Mouse (Mus musculus) lung, adult 2 months (tissue): Measurements from ENCODE around the gene Gm20388. TPM values are rescaled to one million over a fixed set of nuclear protein-coding genes. Genes with fewer than 3 reads are reported as not detected.

ENCODE experiments used
- DNase-seq: peaks from one replicate; pipeline ENCODE4 v3.0.0; 2022
- H3K4me1 ChIP-seq: fragments of 200-500 bp; 2 replicates; pipeline ENCODE4 v1.6.1; 2011; ENCODE audit warnings: low read length; ENCODE audit not compliant: control insufficient read depth, insufficient read depth
- H3K4me3 ChIP-seq: fragments of 200-500 bp; replicated peaks from 2 replicates; pipeline ENCODE3; 2011; ENCODE audit warnings: low read depth, mild to moderate bottlenecking, control low read depth, low read length; ENCODE audit errors: extremely low read depth
- CTCF ChIP-seq: fragments of 200-500 bp; IDR thresholded peaks from 2 replicates; pipeline ENCODE4 v1.5.1; 2011; ENCODE audit warnings: mild to moderate bottlenecking, low read length, control low read depth; ENCODE audit not compliant: insufficient read depth
- POLR2A ChIP-seq: fragments of 200-500 bp; IDR thresholded peaks from 2 replicates; pipeline ENCODE4 v1.6.1; 2011; ENCODE audit warnings: low read depth, mild to moderate bottlenecking, control low read depth, low read length, borderline replicate concordance; ENCODE audit errors: extremely low read depth
- WGBS: fragments of 180-500 bp; shearing (Covaris S2); methylation state at CpG from one replicate; pipeline ENCODE4 v1.1.7; 2018; 5-methylcytosine and 5-hydroxymethylcytosine counted together
- polyA plus RNA-seq: library from polyadenylated mRNA; depleted of rRNA; stranded (reverse); fragments of >200 nt; gene quantifications from 2 replicates; pipeline ENCODE4 v1.2.3, GENCODE M21; 2012

The Gm20388 gene
- polyA plus RNA-seq, 1 experiment: 67.8 TPM

DNA sequence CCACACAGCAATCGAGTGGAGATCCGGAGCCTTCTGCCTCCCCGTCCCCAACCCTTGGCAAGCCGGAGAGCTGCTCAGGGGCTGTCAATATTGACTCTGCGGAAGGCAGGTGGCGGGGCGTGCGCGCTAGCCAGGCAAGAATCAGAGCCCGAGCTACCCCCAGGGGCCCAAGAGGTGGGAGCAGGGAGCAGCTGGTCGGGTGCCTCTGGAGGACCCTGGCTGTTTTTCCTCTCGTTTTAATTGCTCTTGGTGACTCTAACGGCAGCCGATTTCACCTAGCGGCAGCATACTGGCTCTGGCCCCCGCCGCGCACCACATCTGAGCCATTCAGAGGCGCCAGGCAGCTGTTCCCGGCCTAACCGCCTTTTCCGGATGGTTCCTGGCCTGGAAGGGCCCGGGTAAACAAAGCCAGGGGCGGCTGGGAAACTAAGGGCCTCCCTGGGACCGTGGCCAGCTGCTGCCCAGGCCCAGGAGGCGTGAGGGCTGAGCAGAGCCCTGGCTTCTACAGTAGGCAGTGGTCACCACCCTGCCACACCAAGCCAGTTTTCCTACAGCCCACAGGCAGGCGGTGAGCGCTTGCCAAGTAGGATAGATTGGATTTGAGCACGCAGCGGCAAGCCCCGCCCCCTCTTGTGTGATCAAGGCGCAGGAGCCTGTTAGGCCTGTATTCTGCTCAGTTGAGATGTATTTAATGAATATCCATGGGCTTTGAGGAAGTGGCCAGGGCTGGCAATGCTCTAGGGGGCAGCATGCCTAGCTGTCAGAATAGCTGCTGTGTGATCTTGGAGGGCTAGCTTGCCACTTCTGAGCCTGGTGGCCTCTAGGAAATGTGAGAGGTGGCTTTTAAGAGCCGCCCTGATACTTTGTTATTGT is 506.1 kb downstream of the Gm20388 start:
- Histone ChIP-seq H3K4me1 (peaks cover 18% of the 10 kb centered on the region), H3K4me3 (no peak overlapping the region)
- 10% methylated on average over 33 of the region's 33 CpGs for WGBS
- peak; percentile 47; the same call in 1 of the 2 replicates for TF ChIP-seq POLR2A
- peak; percentile 56 for TF ChIP-seq CTCF
- peak; percentile 89 for DNase-seq

DNA sequence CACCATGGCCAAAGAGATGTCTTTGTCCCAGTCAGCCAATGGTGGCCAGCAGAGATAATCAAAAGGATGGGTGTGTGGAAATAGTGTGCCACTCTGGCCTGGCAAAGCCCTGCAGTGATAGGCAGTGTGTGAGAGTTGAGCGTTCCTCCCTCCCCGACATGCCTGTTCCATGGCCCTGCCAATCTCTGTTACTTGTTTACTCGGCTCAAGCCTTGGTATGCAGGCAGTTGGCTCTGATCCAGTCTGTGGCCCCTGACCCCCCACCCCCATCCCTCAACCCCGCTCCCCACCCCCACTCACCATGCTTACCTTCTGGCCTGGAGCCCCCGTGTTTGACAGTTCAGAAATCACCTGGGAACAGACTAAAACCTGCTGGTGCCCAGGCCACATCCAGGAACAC is 507.5 kb downstream of the Gm20388 start:
- H3K4me3 ChIP-seq: no peak overlapping the region
- WGBS: 47% methylated on average over 5 of the region's 5 CpGs
- TF ChIP-seq POLR2A (no peak), CTCF (no peak)
- H3K4me1 ChIP-seq: peaks cover 18% of the 10 kb centered on the region
- DNase-seq: no peak

DNA sequence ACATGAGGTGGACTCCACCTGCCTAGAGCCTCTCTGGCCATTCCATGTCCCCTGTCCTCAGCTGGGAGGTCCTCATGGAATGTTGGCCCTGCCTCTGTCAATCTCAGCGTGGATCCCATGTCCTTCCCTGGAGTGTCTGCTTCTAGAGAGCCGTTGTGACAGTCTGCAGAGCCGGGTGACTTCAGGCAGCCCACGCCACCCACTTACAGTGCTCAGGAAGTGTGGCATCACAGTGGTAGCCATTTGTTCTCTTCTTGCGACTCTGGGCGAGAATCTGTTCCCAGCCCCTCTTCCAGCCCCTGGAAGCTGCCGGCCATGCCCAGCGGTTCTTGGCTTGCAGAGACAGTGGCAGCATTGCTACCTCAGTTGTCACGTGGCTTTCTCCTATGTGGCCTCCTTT is 509.0 kb downstream of the Gm20388 start:
- no peak for TF ChIP-seq CTCF
- TF ChIP-seq POLR2A: no peak
- no peak overlapping the region for H3K4me3 ChIP-seq
- 80% methylated on average over 9 of the region's 9 CpGs for WGBS
- peaks cover 16% of the 10 kb centered on the region for H3K4me1 ChIP-seq
- no peak for DNase-seq

DNA sequence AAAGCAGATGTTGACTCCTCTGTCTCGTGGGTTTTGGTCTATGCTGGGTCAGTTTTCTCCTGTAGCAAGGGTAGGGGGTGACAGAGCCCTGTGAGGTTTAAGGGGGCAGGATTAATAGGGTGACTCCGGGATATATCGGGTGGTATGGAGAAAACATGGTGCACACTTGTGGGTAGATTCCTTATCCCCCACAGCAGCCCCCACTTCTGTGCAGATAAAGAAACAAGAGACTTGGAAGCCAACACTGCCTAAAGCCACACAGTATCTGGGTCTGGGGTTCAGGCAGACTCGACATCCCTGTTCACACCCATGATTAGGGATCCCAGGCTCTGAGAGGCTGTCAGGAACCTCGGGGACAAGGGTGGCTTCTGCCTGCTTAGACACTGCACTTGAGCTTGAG is 509.6 kb downstream of the Gm20388 start:
- Histone ChIP-seq H3K4me1 (peaks cover 18% of the 10 kb centered on the region), H3K4me3 (no peak overlapping the region)
- no peak for DNase-seq
- WGBS: 86% methylated on average over 5 of the region's 5 CpGs
- TF ChIP-seq CTCF (no peak), POLR2A (no peak)

DNA sequence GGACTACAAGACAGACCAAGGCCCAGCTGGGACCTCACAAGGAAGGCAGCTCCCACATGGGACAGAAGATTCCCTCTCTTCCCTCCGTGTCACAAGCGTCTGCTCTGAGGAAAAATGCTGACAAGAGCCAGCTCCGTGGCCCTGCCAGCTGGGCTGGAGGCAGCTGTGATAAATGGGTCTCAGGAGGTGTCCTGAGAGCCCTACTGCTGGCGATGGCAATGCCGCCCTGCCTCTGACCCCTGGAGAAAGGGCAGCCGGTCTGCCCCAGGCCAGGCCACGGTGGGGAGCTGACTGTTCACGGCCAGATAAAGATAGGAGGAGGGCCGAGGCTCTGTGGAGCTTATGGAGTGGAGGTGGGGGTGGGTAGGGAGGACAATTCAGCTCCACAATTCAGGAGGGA is 511.0 kb downstream of the Gm20388 start:
- no peak for TF ChIP-seq CTCF
- TF ChIP-seq POLR2A: no peak
- WGBS: 58% methylated on average over 9 of the region's 9 CpGs
- Histone ChIP-seq H3K4me1 (peaks cover 9% of the 10 kb centered on the region), H3K4me3 (no peak overlapping the region)
- DNase-seq: no peak

DNA sequence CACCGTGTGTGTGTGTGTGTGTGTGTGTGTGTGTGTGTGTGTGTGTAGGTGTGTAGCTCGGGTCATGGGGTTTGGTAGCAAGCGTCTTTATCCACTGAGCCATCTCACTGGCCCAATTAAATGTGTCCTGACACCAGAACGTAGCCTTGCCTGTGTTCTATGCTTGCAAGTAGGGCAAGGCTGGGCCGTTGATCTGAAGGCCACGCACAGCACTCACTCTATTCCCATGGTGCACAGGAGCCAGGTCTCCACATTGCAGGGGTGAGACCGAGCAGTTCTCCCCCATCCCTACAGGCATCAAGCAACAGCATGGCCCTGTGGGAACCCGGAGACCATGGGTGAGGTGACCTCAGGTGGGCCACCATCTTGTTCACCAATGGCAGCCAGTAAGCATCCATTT is 511.6 kb downstream of the Gm20388 start:
- no peak for DNase-seq
- 91% methylated on average over 8 of the region's 8 CpGs for WGBS
- Histone ChIP-seq H3K4me3 (no peak overlapping the region), H3K4me1 (peaks cover 13% of the 10 kb centered on the region)
- TF ChIP-seq POLR2A: no peak
- no peak for TF ChIP-seq CTCF

DNA sequence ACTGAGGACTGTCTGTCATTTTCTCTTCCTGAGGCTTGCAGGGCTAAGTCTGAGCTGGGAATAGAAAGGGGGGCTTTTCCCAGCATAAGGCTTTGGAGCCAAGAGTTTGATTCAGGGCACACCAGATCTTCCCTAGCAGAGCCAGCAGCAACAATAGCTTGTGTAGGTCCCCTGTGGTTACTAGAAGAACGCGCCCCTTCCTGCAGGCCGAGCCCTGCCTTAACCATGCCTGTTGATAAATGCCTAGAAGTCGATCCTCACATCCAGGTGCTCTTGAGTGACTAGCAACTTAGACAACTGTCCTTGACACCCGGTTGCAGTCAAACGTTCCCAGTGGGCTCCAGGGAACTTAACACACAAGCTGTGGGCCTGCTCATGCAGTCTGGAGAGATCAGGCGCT is 512.9 kb downstream of the Gm20388 start:
- Histone ChIP-seq H3K4me1 (peaks cover 11% of the 10 kb centered on the region), H3K4me3 (no peak overlapping the region)
- DNase-seq: no peak
- TF ChIP-seq POLR2A (no peak), CTCF (no peak)
- WGBS: 75% methylated on average over 7 of the region's 7 CpGs

DNA sequence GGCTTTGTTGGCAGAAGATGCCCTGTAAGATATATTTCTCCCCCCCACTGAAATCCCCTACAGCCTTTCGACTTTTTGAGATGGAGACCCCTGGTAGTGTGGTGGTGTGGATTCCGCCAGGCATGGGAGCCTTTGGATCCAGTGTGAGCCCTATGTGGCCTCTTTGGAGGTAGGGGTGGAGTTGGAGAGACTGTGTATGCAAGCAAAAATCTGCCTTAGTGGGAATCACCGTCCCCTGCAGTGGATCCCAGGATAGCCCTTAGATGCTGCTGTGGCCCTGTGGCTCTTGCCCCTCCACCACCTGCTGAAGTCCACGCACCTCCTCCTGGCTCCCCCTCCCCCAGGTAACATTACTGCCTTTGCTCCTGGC is 514.2 kb downstream of the Gm20388 start:
- DNase-seq: no peak
- WGBS: 68% methylated on average over 4 of the region's 4 CpGs
- Histone ChIP-seq H3K4me1 (peaks cover 11% of the 10 kb centered on the region), H3K4me3 (no peak overlapping the region)
- no peak for TF ChIP-seq POLR2A
- TF ChIP-seq CTCF: no peak

DNA sequence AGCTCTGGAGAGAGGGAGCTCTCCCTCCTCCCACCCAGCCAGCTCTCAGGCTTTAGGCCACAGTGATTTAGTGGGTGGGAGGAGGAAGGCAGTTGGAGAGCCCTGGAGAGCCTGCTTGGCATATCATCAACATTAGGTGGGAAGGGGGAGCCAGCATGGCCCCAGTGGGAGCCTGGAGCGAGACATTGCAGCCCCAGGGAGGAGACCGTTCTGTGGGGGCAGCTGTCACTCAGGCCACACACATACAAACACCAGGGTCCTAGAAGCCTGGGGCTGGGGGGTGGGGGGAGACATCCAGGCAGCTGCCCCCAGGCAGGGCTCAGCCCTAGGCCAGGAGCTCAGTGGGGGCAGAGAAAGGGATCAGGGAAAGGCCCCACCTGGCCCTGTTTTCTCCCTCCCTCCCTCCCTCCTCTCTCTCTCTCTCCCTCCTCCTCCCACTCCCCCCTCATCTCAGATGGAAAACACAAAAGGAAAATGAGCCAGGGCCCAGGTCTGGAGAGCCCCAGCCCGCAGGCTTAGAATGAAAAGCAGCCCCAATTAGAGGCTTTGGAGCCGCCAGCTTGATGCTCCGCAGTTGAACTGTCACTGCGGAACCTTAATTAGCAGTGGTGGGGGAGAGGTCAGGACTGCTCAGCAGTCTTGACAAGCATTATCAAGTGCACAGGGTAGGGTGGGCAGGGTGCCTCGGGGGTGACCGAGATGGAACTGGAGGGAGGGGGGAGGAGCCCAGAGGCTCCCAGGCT is 514.7 kb downstream of the Gm20388 start:
- WGBS: 73% methylated on average over 8 of the region's 8 CpGs
- H3K4me1 ChIP-seq: peaks cover 11% of the 10 kb centered on the region
- H3K4me3 ChIP-seq: no peak overlapping the region
- TF ChIP-seq POLR2A (no peak), CTCF (no peak)
- DNase-seq: no peak
